Mouse (Mus musculus) small intestine, adult 2 months (tissue): ENCODE measurements around the gene Gm17606.

Experiments
- CTCF ChIP-seq: fragments of 200-500 bp; IDR thresholded peaks from 2 replicates; pipeline ENCODE4 v1.5.1; 2012; ENCODE audit warnings: low read depth, mild to moderate bottlenecking, control low read depth, inconsistent platforms, low read length, moderate library complexity, mixed read lengths; ENCODE audit not compliant: insufficient replicate concordance, insufficient read length; ENCODE audit errors: extremely low read depth
- POLR2A ChIP-seq: fragments of 200-500 bp; IDR thresholded peaks from 2 replicates; pipeline ENCODE4 v1.6.1; 2012; ENCODE audit warnings: low read depth, mild to moderate bottlenecking, control low read depth, inconsistent platforms, low read length, moderate library complexity

DNA sequence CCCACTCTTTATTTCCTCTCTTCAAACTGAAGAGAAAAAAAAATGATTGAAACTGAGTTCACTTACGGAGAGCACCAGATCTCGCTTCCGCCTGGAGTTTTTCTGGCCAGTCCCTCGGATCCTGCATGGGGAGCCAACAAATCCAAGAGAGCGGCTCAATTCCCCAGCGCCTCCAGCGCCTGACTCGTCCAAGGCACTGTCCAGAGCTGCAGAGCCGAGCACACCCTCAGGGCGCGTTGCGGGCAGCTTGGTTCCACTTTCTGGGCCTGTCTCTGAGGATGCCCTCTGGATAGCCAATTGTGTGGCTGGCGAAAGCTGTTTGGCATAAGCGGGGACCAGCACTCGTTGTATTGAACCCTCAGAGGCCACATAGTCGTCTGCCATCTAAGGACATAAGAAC is 49.7 kb upstream of the Gm17606 start:
- no peak for TF ChIP-seq POLR2A
- TF ChIP-seq CTCF, result no peak
